Mouse (Mus musculus) lung, adult 2 months (tissue): ENCODE data around the gene Mgmt.

Experiments used
- CTCF ChIP-seq: fragments of 200-500 bp; IDR thresholded peaks from 2 replicates; pipeline ENCODE4 v1.5.1; 2011; ENCODE audit warnings: mild to moderate bottlenecking, low read length, control low read depth; ENCODE audit not compliant: insufficient read depth
- POLR2A ChIP-seq: fragments of 200-500 bp; IDR thresholded peaks from 2 replicates; pipeline ENCODE4 v1.6.1; 2011; ENCODE audit warnings: low read depth, mild to moderate bottlenecking, control low read depth, low read length, borderline replicate concordance; ENCODE audit errors: extremely low read depth

DNA sequence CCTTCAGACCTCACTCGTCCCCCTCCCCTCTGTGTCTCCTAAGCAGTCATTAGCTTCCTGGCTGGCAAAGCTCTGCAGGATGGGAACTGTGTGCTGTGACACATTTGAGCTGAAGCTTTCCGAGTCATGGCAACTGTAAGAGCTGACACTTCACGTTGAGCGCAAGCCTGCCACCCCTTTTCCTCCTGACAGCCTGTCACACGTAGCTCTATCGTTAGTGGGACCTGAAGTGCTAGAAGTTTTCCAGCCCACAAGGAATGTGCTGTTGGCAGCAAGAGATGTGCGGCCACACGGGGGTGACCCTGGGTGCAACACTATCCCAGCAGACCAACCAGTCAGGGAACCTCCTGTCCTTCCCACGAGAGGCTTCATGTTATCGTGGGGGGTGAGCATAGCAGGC, 51.3 kb downstream of the Mgmt start:
- TF ChIP-seq POLR2A (no peak), CTCF (no peak)
